In the genomic region with DNA sequence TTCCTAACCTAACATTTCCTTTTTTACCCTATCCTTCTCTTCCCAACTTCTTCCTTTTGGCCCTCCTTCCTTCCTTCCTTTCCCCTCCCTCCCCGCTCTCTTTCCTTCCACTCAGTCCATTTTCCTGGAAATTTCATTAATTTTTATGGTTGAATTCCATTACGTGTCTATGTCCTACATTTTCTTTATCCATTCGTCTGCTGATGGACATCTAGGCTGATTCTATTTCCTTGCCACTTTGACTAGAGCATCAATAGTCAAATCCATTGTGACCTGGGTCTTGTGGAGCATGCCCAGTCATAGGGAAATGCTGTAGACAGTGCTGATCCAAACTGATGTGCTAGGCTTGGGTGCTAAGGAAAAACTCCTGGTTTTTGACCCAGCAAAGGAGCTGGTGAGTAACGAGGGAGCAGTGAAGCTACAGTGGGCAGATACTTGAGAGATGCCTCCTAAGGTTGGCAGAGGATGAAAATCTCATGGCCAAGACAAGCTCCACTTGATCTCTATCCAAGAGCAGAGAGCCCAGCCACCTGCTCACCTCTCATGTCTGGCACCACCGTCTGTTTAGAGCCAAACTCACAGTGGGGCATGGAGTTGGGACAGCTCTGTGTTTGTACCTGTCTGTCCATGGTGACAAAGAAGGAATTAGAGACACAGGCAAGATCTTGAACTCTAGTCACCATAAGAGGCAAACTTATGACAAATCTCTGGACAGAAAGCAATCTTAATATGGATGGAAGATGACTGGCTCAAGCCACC, we compare ENCODE assay signal across 21 mouse cellular contexts. TPM values are rescaled to one million over a fixed set of nuclear protein-coding genes. Genes with fewer than 3 reads are reported as not detected.
DNase-seq lines count a peak whose midpoint lies in the region; ATAC-seq and TF ChIP-seq lines count a peak whose summit lies in the region.
"Had no signal": no experiment of that assay in that cellular context is flagged by ENCODE, and none has a peak within 500 bp of the region (broad histone marks: within the 10 kb centered on the region; RNA-seq: fewer than 3 reads in every experiment).

No protein-coding gene starts in this region.

- no peak for TF ChIP-seq CTCF in midbrain, postnatal 0 days (IDR thresholded peaks at IDR 0.05)

- ATAC-seq in midbrain, postnatal 0 days (ENCODE audit: low FRiP score): no peak
- no peak for ATAC-seq in midbrain, embryonic 16.5 days
- peak; percentile 70 for ATAC-seq in inflammation-experienced regulatory T-cells, adult 6 months

- no peak overlapping the region for H3K4me2 ChIP-seq in midbrain, postnatal 0 days (ENCODE audit: low read depth, low read length, poor library complexity, severe bottlenecking)
- no peak overlapping the region for H3K4me2 ChIP-seq in midbrain, embryonic 16.5 days (ENCODE audit: low read length)
- H3K4me2 ChIP-seq: heart, embryonic 11.5 days; lung, embryonic 15.5 days had no signal

- WGBS in midbrain, postnatal 0 days: 89% methylated on average over 5 of the region's 5 CpGs
- 82% methylated on average over 5 of the region's 5 CpGs for WGBS in midbrain, embryonic 16.5 days

- DNase-seq in heart, adult 11 months: peak; percentile 68
- DNase-seq in heart, adult 8-10 months (ENCODE audit: low spot score): no peak
- DNase-seq in midbrain, postnatal 0 days (ENCODE audit: low spot score): peak; percentile 69
- DNase-seq in cerebellum, adult 8-10 months: peak; percentile 91
- DNase-seq in embryo, embryonic 11 days: no peak
- no peak for DNase-seq in right cerebral cortex, postnatal 25 days
- DNase-seq: gastrocnemius, postnatal 36 days; heart, postnatal 14 days; kidney, adult 9 months; kidney, postnatal 25 days; layer of hippocampus, adult 9-11 months; retina, postnatal 1 day; thymus, postnatal 14 days had no signal

- peaks cover 7% of the 10 kb centered on the region; the same call in 1 of the 2 replicates for H3K4me1 ChIP-seq in midbrain, postnatal 0 days (ENCODE audit: insufficient read depth, low read length)
- H3K4me1 ChIP-seq in midbrain, embryonic 16.5 days (ENCODE audit: control insufficient read depth, insufficient read depth, low read length): peaks cover 2% of the 10 kb centered on the region
- H3K4me1 ChIP-seq: lung, embryonic 15.5 days had no signal

- H3K4me3 ChIP-seq in midbrain, postnatal 0 days (ENCODE audit: low read depth, low read length): no peak overlapping the region
- H3K4me3 ChIP-seq in midbrain, embryonic 16.5 days (ENCODE audit: low read depth, low read length): no peak overlapping the region
- H3K4me3 ChIP-seq: forebrain, embryonic 10.5 days; lung, embryonic 15.5 days; midbrain, embryonic 10.5 days had no signal

- no peaks in the 10 kb centered on the region for H3K36me3 ChIP-seq in midbrain, postnatal 0 days (ENCODE audit: insufficient read depth, low read length)
- no peaks in the 10 kb centered on the region for H3K36me3 ChIP-seq in midbrain, embryonic 16.5 days (ENCODE audit: control insufficient read depth, insufficient read depth, low read length)
- H3K36me3 ChIP-seq: forebrain, embryonic 10.5 days; lung, embryonic 15.5 days; midbrain, embryonic 10.5 days had no signal

- H3K9me3 ChIP-seq in midbrain, postnatal 0 days (ENCODE audit: low read length): no peaks in the 10 kb centered on the region
- no peaks in the 10 kb centered on the region for H3K9me3 ChIP-seq in midbrain, embryonic 16.5 days (replicated peaks; ENCODE audit: control insufficient read depth, low read length, poor library complexity, severe bottlenecking)
- H3K9me3 ChIP-seq: forebrain, embryonic 10.5 days; lung, embryonic 15.5 days; midbrain, embryonic 10.5 days had no signal

- no peak overlapping the region for H3K27ac ChIP-seq in midbrain, postnatal 0 days (ENCODE audit: low read depth, low read length)
- H3K27ac ChIP-seq in midbrain, embryonic 16.5 days (ENCODE audit: low read length): no peak overlapping the region
- H3K27ac ChIP-seq: forebrain, embryonic 10.5 days; liver, embryonic 14.5 days; lung, embryonic 15.5 days; macrophage; midbrain, embryonic 10.5 days had no signal

- no peaks in the 10 kb centered on the region for H3K27me3 ChIP-seq in midbrain, postnatal 0 days (ENCODE audit: insufficient read depth, low read length)
- no peaks in the 10 kb centered on the region for H3K27me3 ChIP-seq in midbrain, embryonic 16.5 days (ENCODE audit: control insufficient read depth, insufficient read depth, low read depth, low read length)
- H3K27me3 ChIP-seq: lung, embryonic 15.5 days had no signal

- H3K9ac ChIP-seq in midbrain, postnatal 0 days (replicated peaks; ENCODE audit: low read length, poor library complexity, severe bottlenecking): no peak overlapping the region
- H3K9ac ChIP-seq in midbrain, embryonic 16.5 days (ENCODE audit: low read depth, low read length): no peak overlapping the region
- H3K9ac ChIP-seq: liver, embryonic 14.5 days; lung, embryonic 15.5 days had no signal

RNA-seq across cellular contexts. Expression of a gene that starts 57.7 kb away (rescaled TPM):
- 10 to 100 TPM; 10.9 to 15.4 (median 13.6) TPM for total RNA-seq in heart, adult 8-10 months (2022)
- 86.8 and 90.4 TPM in 2 replicates for total RNA-seq in midbrain, postnatal 0 days (2014; rRNA removed)
- polyA plus RNA-seq in midbrain, postnatal 0 days (2015; fragmentation: Nextera tagmentation; extraction: Ambion mirVana): 47.4 and 47.7 TPM in 2 replicates
- 48.5 and 49.6 TPM in 2 replicates for polyA plus RNA-seq in midbrain, embryonic 16.5 days (2015; fragmentation: Nextera tagmentation; extraction: Ambion mirVana)
- 10 to 100 TPM in 1 of 3 experiments, 1 to 10 TPM in 2; 3.7 to 11.3 (median 7.7) TPM for polyA plus RNA-seq in inflammation-experienced regulatory T-cells, adult 6 months (2017; shearing (Covaris generic))

Comparison
In these comparisons a context has a peak if more than half of its experiments do, and no peak if none do; other contexts are left out.
1. DNase-seq: peak in heart, adult 11 months (single experiment), midbrain, postnatal 0 days (single experiment) and cerebellum, adult 8-10 months (single experiment); none in heart, adult 8-10 months (single experiment), embryo, embryonic 11 days (single experiment) and right cerebral cortex, postnatal 25 days (single experiment).